Mouse (Mus musculus): Measurements from ENCODE around the gene Smarca5. TPM values are rescaled to one million over a fixed set of nuclear protein-coding genes. Genes with fewer than 3 reads are reported as not detected.

The Smarca5 gene
- polyA plus RNA-seq, 1 experiment: not detected

GRCm38 (mm10) chr8:80753017-80753715, 13.9 kb upstream of the Smarca5 start:
- no peaks in the 10 kb centered on the region for H3K4me1 ChIP-seq (ENCODE audit: control insufficient read depth, insufficient read depth, low read length)
- H3K27ac ChIP-seq (ENCODE audit: insufficient read depth, low read depth, low read length): no peak overlapping the region
- H3K4me3 ChIP-seq (ENCODE audit: insufficient read depth, low read depth, low read length): no peak overlapping the region
- WGBS: 29% methylated on average over 9 of the region's 9 CpGs
- TF ChIP-seq CTCF (IDR thresholded peaks at IDR 0.05; ENCODE audit: insufficient read depth, low read depth, low read length) (peak; percentile 60; the same call in 1 of the 2 replicates), POLR2A (IDR thresholded peaks at IDR 0.05; ENCODE audit: insufficient read depth, low read depth, low read length) (no peak)

- Histone ChIP-seq H3K4me3 (ENCODE audit: insufficient read depth, low read depth, low read length) (no peak overlapping the region), H3K27ac (ENCODE audit: insufficient read depth, low read depth, low read length) (no peak overlapping the region), H3K4me1 (ENCODE audit: control insufficient read depth, insufficient read depth, low read length) (no peaks in the 10 kb centered on the region)
- WGBS: 60% methylated on average over 7 of the region's 7 CpGs
- no peak for TF ChIP-seq CTCF (IDR thresholded peaks at IDR 0.05; ENCODE audit: insufficient read depth, low read depth, low read length)
- TF ChIP-seq POLR2A (IDR thresholded peaks at IDR 0.05; ENCODE audit: insufficient read depth, low read depth, low read length): no peak
Measured at GRCm38 (mm10) chr8:80752429-80752828, 13.1 kb upstream of the Smarca5 start.

GRCm38 (mm10) chr8:80749091-80749490, 9.8 kb upstream of the Smarca5 start:
- Histone ChIP-seq H3K4me3 (ENCODE audit: insufficient read depth, low read depth, low read length) (no peak overlapping the region), H3K27ac (ENCODE audit: insufficient read depth, low read depth, low read length) (no peak overlapping the region), H3K4me1 (ENCODE audit: control insufficient read depth, insufficient read depth, low read length) (no peaks in the 10 kb centered on the region)
- 90% methylated on average over 4 of the region's 4 CpGs for WGBS
- TF ChIP-seq POLR2A (IDR thresholded peaks at IDR 0.05; ENCODE audit: insufficient read depth, low read depth, low read length): no peak
- no peak for TF ChIP-seq CTCF (IDR thresholded peaks at IDR 0.05; ENCODE audit: insufficient read depth, low read depth, low read length)

GRCm38 (mm10) chr8:80739932-80740331, 635 bp upstream of the Smarca5 start:
- H3K4me3 ChIP-seq (ENCODE audit: insufficient read depth, low read depth, low read length): peak overlapping the region; percentile 58
- TF ChIP-seq POLR2A (IDR thresholded peaks at IDR 0.05; ENCODE audit: insufficient read depth, low read depth, low read length) (no peak), CTCF (IDR thresholded peaks at IDR 0.05; ENCODE audit: insufficient read depth, low read depth, low read length) (no peak)
- peak overlapping the region; percentile 89 for H3K27ac ChIP-seq (ENCODE audit: insufficient read depth, low read depth, low read length)
- peaks cover 4% of the 10 kb centered on the region; the same call in 1 of the 2 replicates for H3K4me1 ChIP-seq (ENCODE audit: control insufficient read depth, insufficient read depth, low read length)
- 7% methylated on average over 14 of the region's 14 CpGs for WGBS

GRCm38 (mm10) chr8:80738388-80739154, 726 bp downstream of the Smarca5 start:
- H3K4me3 ChIP-seq (ENCODE audit: insufficient read depth, low read depth, low read length): peak overlapping the region; percentile 92
- H3K27ac ChIP-seq (ENCODE audit: insufficient read depth, low read depth, low read length): peak overlapping the region; percentile 91
- 1% methylated on average over 84 of the region's 84 CpGs for WGBS
- H3K4me1 ChIP-seq (ENCODE audit: control insufficient read depth, insufficient read depth, low read length): peaks cover 4% of the 10 kb centered on the region; the same call in 1 of the 2 replicates
- no peak for TF ChIP-seq CTCF (IDR thresholded peaks at IDR 0.05; ENCODE audit: insufficient read depth, low read depth, low read length)
- no peak; the same call in 1 of the 2 replicates for TF ChIP-seq POLR2A (IDR thresholded peaks at IDR 0.05; ENCODE audit: insufficient read depth, low read depth, low read length)

- TF ChIP-seq POLR2A (IDR thresholded peaks at IDR 0.05; ENCODE audit: insufficient read depth, low read depth, low read length): no peak
- TF ChIP-seq CTCF (IDR thresholded peaks at IDR 0.05; ENCODE audit: insufficient read depth, low read depth, low read length): no peak
- Histone ChIP-seq H3K27ac (ENCODE audit: insufficient read depth, low read depth, low read length) (peak overlapping the region; percentile 91; the same call in 1 of the 2 replicates), H3K4me1 (ENCODE audit: control insufficient read depth, insufficient read depth, low read length) (peaks cover 4% of the 10 kb centered on the region; the same call in 1 of the 2 replicates), H3K4me3 (ENCODE audit: insufficient read depth, low read depth, low read length) (peak overlapping the region; percentile 92)
- WGBS: 0% methylated on average over 5 of the region's 5 CpGs
Measured at GRCm38 (mm10) chr8:80738046-80738387, 1.3 kb downstream of the Smarca5 start.

- Histone ChIP-seq H3K4me1 (ENCODE audit: control insufficient read depth, insufficient read depth, low read length) (no peaks in the 10 kb centered on the region; the same call in 1 of the 2 replicates), H3K4me3 (ENCODE audit: insufficient read depth, low read depth, low read length) (no peak overlapping the region), H3K27ac (ENCODE audit: insufficient read depth, low read depth, low read length) (no peak overlapping the region)
- TF ChIP-seq POLR2A (IDR thresholded peaks at IDR 0.05; ENCODE audit: insufficient read depth, low read depth, low read length) (no peak), CTCF (IDR thresholded peaks at IDR 0.05; ENCODE audit: insufficient read depth, low read depth, low read length) (no peak)
Measured at GRCm38 (mm10) chr8:80732326-80732725, 7.0 kb downstream of the Smarca5 start.

- no peak overlapping the region for H3K4me3 ChIP-seq (ENCODE audit: insufficient read depth, low read depth, low read length)
- no peak for TF ChIP-seq CTCF (IDR thresholded peaks at IDR 0.05; ENCODE audit: insufficient read depth, low read depth, low read length)
- TF ChIP-seq POLR2A (IDR thresholded peaks at IDR 0.05; ENCODE audit: insufficient read depth, low read depth, low read length): no peak
- H3K27ac ChIP-seq (ENCODE audit: insufficient read depth, low read depth, low read length): no peak overlapping the region
- H3K4me1 ChIP-seq (ENCODE audit: control insufficient read depth, insufficient read depth, low read length): no peaks in the 10 kb centered on the region
- 78% methylated on average over 1 of the region's 1 CpGs for WGBS
Measured at GRCm38 (mm10) chr8:80714461-80714860, 24.8 kb downstream of the Smarca5 start.
